Mouse (Mus musculus): ENCODE data around the gene Ifna1. TPM values are rescaled to one million over a fixed set of nuclear protein-coding genes. Genes with fewer than 3 reads are reported as not detected.

Ifna1 gene
- polyA plus RNA-seq, 1 experiment from 2014 or later: not detected

DNA sequence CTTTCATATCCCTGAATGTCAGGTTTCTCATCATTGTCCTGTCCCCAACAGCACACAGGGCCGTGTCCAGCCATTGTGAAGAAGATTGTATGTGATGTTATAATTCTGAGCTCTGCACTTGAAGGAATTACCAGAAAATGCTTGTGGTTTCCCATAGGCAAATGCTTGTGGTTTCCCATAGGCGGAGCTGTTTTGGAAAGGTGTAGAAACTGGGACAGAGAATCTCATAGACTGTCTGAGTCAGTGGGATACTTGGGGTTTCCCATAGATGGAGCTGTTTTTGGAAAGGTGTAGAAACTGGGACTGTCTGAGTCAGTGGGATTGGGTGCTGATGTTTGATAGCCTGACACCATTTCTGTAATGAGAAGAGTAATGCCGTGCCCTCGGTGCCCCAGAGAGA lies 26.6 kb downstream of the Ifna1 start:
- Histone ChIP-seq H3K4me1 (no peaks in the 10 kb centered on the region), H3K4me2 (no peak overlapping the region), H3K4me3 (no peak overlapping the region), H3K27ac (no peak overlapping the region), H3K9ac (no peak overlapping the region), H3K27me3 (no peaks in the 10 kb centered on the region), H3K36me3 (no peaks in the 10 kb centered on the region), H3K9me3 (no peaks in the 10 kb centered on the region)
- WGBS: 78% methylated on average over 4 of the region's 4 CpGs
- no peak for ATAC-seq (ENCODE audit: borderline replicate concordance, extremely low read depth, low FRiP score, low TSS enrichment)

DNA sequence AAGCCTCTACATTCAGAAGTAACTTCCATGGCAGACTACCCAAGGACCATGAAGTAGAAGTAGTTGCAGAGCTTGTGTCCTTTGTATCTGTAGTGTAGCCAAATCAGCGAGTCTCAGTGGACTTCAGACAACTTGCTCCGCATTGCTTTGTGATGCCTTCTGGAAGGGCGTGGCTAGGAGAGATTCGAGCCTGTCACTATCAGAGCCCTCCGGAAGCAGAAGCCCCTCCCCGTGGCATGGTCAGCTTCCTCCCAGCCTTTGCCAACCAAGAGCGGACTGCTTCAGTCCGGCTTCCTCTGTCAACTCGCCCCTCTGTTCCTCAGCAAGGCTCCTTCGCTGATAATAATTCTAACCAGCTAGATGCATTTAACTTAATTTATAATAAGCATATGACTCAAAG lies 28.4 kb downstream of the Ifna1 start:
- H3K4me1 ChIP-seq: no peaks in the 10 kb centered on the region
- no peak for ATAC-seq (ENCODE audit: borderline replicate concordance, extremely low read depth, low FRiP score, low TSS enrichment)
- H3K27ac ChIP-seq: no peak overlapping the region
- 46% methylated on average over 10 of the region's 10 CpGs for WGBS
- H3K36me3 ChIP-seq: no peaks in the 10 kb centered on the region
- no peaks in the 10 kb centered on the region for H3K27me3 ChIP-seq
- H3K4me3 ChIP-seq: no peak overlapping the region
- H3K4me2 ChIP-seq: no peak overlapping the region
- no peaks in the 10 kb centered on the region for H3K9me3 ChIP-seq
- H3K9ac ChIP-seq: no peak overlapping the region

DNA sequence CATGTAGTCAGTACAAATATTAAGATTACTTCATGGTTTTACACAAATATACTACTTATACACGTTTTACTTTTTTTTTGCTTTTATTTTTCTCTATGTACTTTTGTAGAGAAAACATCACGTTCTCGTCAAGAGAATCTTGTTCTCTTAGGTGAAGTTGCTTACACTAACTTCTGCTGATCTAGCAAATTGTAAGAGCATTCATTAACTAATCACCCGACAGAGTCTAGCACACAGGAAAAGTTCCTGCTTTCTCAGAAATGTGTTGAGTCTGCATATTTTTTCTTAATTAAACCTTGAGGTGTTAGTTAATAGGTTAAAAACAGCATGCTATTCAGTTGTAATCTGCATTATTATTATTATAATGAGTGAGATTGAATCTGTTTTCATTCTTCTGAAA lies 28.9 kb downstream of the Ifna1 start:
- Histone ChIP-seq H3K36me3 (no peaks in the 10 kb centered on the region), H3K4me1 (no peaks in the 10 kb centered on the region), H3K27me3 (no peaks in the 10 kb centered on the region), H3K9me3 (no peaks in the 10 kb centered on the region), H3K9ac (no peak overlapping the region), H3K4me3 (no peak overlapping the region), H3K4me2 (no peak overlapping the region), H3K27ac (no peak overlapping the region)
- 62% methylated on average over 4 of the region's 4 CpGs for WGBS
- no peak for ATAC-seq (ENCODE audit: borderline replicate concordance, extremely low read depth, low FRiP score, low TSS enrichment)

DNA sequence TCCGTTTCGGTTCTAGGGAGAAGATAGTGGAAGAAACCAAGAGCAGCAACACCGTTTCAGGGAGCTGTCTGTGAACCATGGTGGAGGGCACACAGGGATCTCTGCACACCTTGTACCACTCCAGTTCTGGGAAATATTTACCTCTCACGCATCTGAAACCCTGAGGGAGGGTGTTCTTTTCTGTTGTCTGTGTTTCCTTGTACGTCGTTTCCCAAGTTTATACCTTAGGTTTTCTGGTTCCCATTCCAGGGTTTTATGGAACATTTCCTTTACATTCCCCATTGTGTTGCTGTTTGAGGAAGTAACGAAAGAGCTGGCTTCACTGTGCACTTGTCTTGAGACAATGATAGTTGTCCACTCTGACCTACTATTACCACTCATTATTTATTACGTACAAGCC lies 30.2 kb downstream of the Ifna1 start, which contains the start of gene Ifne:
Ifne (minus strand) TSS at position 101 of the 400 bp plus-strand sequence.
- H3K9ac ChIP-seq: no peak within 1 kb of the TSS

DNA sequence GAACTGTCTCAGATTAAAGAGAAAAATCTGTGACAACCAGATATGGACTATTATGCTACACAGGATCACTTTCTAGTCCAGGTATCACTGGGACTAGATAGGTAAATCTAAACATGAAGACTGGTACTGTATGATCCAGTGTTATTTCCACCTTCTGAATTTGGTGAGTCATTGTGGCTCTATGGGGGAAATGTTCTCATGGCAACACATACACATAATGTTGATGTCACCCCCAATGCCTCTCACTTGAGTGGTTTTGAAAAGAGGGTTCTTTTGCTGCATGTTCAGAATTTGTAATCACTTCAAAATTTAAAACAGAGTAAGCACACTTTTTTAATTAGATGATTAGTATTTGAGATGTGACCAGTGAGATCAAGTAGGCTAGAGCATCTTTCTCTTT lies 38.3 kb downstream of the Ifna1 start:
- Histone ChIP-seq H3K27me3 (no peaks in the 10 kb centered on the region), H3K4me1 (no peaks in the 10 kb centered on the region), H3K9me3 (no peaks in the 10 kb centered on the region), H3K27ac (no peak overlapping the region), H3K36me3 (no peaks in the 10 kb centered on the region), H3K4me2 (no peak overlapping the region), H3K4me3 (no peak overlapping the region), H3K9ac (no peak overlapping the region)
- no peak for ATAC-seq (ENCODE audit: borderline replicate concordance, extremely low read depth, low FRiP score, low TSS enrichment)

More for the DNA sequence above, 30.2 kb downstream of the Ifna1 start, which contains the start of gene Ifne:
- Histone ChIP-seq H3K27ac (no peak within 1 kb of the TSS), H3K27me3 (no peaks in the 10 kb centered on the region), H3K9me3 (no peaks in the 10 kb centered on the region), H3K4me3 (no peak within 1 kb of the TSS), H3K4me1 (no peaks in the 10 kb centered on the region), H3K36me3 (no peaks in the 10 kb centered on the region), H3K4me2 (no peak within 1 kb of the TSS)
- ATAC-seq (ENCODE audit: borderline replicate concordance, extremely low read depth, low FRiP score, low TSS enrichment): no peak
- WGBS: 83% methylated on average over 8 of the region's 8 CpGs

DNA sequence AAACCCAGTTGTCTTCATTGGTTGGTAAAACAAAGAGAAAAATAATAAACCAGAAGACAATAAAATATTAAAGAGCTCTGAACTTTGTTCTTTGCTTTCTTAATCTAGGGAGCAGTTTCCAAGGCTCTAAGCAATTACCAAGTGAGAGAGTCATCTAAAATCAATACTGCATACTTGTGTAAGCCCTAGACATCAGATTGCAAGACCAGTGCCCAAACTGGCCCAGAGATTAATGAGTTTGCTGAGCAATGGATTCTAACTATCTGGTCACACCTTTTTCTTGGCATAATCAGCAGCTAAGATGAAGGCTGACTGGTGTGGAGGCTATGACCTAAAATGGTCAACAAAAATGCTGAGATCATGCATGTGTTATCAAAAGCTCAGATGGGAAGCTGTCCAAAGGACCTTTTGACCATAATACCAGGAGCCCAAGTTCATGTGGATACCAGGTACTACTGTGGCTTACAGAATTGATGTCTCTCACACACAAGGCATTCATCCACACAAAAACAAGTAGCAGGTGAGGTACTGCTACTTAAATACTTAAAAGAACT lies 43.4 kb downstream of the Ifna1 start:
- Histone ChIP-seq H3K27me3 (no peaks in the 10 kb centered on the region), H3K4me3 (no peak overlapping the region), H3K4me1 (no peaks in the 10 kb centered on the region), H3K36me3 (no peaks in the 10 kb centered on the region), H3K27ac (no peak overlapping the region), H3K9me3 (no peaks in the 10 kb centered on the region), H3K9ac (no peak overlapping the region), H3K4me2 (no peak overlapping the region)
- ATAC-seq (ENCODE audit: borderline replicate concordance, extremely low read depth, low FRiP score, low TSS enrichment): no peak

Other genes starting within 250 kb of the Ifna1 start
- not detected in 2 replicates for gene Ifna12, start 246.7 kb upstream of the Ifna1 start, polyA plus RNA-seq (2015; fragmentation: Nextera tagmentation; extraction: Ambion mirVana)
- gene C87499, start 215.7 kb upstream of the Ifna1 start, polyA plus RNA-seq (2015; fragmentation: Nextera tagmentation; extraction: Ambion mirVana): not detected in 2 replicates
- gene Ifna13, start 205.6 kb upstream of the Ifna1 start, polyA plus RNA-seq (2015; fragmentation: Nextera tagmentation; extraction: Ambion mirVana): not detected in 2 replicates
- not detected in 2 replicates for gene Ifna16, start 173.2 kb upstream of the Ifna1 start, polyA plus RNA-seq (2015; fragmentation: Nextera tagmentation; extraction: Ambion mirVana)
- not detected in 2 replicates for gene Ifna2, start 166.2 kb upstream of the Ifna1 start, polyA plus RNA-seq (2015; fragmentation: Nextera tagmentation; extraction: Ambion mirVana)
- not detected in 2 replicates for gene Ifnab, start 158.7 kb upstream of the Ifna1 start, polyA plus RNA-seq (2015; fragmentation: Nextera tagmentation; extraction: Ambion mirVana)
- gene Gm26566, start 128.3 kb upstream of the Ifna1 start, polyA plus RNA-seq (2015; fragmentation: Nextera tagmentation; extraction: Ambion mirVana): 1.1 and 1.7 TPM in 2 replicates
- 93.3 and 96.3 TPM in 2 replicates for gene Klhl9, start 127.6 kb upstream of the Ifna1 start, polyA plus RNA-seq (2015; fragmentation: Nextera tagmentation; extraction: Ambion mirVana)
- not detected in 2 replicates for gene Gm13271, start 95.2 kb upstream of the Ifna1 start, polyA plus RNA-seq (2015; fragmentation: Nextera tagmentation; extraction: Ambion mirVana)
- 0.21 and 0.68 TPM in 2 replicates for gene Gm13283, start 90.0 kb upstream of the Ifna1 start, polyA plus RNA-seq (2015; fragmentation: Nextera tagmentation; extraction: Ambion mirVana)
- 0.22 and 0.74 TPM in 2 replicates for gene Gm13290, start 76.3 kb upstream of the Ifna1 start, polyA plus RNA-seq (2015; fragmentation: Nextera tagmentation; extraction: Ambion mirVana)
- gene Gm13289, start 73.2 kb upstream of the Ifna1 start, polyA plus RNA-seq (2015; fragmentation: Nextera tagmentation; extraction: Ambion mirVana): not detected in 2 replicates
- 0.39 TPM in 1 of 2 replicates, not detected in the other for gene Gm13272, start 70.2 kb upstream of the Ifna1 start, polyA plus RNA-seq (2015; fragmentation: Nextera tagmentation; extraction: Ambion mirVana)
- gene Ifnz, start 68.0 kb upstream of the Ifna1 start, polyA plus RNA-seq (2015; fragmentation: Nextera tagmentation; extraction: Ambion mirVana): 0.66 TPM in 1 of 2 replicates, not detected in the other
- not detected in 2 replicates for gene Gm13276, start 64.4 kb upstream of the Ifna1 start, polyA plus RNA-seq (2015; fragmentation: Nextera tagmentation; extraction: Ambion mirVana)
- not detected in 2 replicates for gene Gm13277, start 61.5 kb upstream of the Ifna1 start, polyA plus RNA-seq (2015; fragmentation: Nextera tagmentation; extraction: Ambion mirVana)
- gene Gm13278, start 58.5 kb upstream of the Ifna1 start, polyA plus RNA-seq (2015; fragmentation: Nextera tagmentation; extraction: Ambion mirVana): not detected in 2 replicates
- not detected in 2 replicates for gene Gm13275, start 55.6 kb upstream of the Ifna1 start, polyA plus RNA-seq (2015; fragmentation: Nextera tagmentation; extraction: Ambion mirVana)
- gene Gm13279, start 52.7 kb upstream of the Ifna1 start, polyA plus RNA-seq (2015; fragmentation: Nextera tagmentation; extraction: Ambion mirVana): not detected in 2 replicates
- gene Gm13285, start 50.4 kb upstream of the Ifna1 start, polyA plus RNA-seq (2015; fragmentation: Nextera tagmentation; extraction: Ambion mirVana): 1.5 and 1.7 TPM in 2 replicates
- gene Gm13287, start 46.8 kb upstream of the Ifna1 start, polyA plus RNA-seq (2015; fragmentation: Nextera tagmentation; extraction: Ambion mirVana): not detected in 2 replicates
- gene Gm13288, start 44.6 kb upstream of the Ifna1 start, polyA plus RNA-seq (2015; fragmentation: Nextera tagmentation; extraction: Ambion mirVana): 0.11 TPM in 1 of 2 replicates, not detected in the other
- gene Ifna7, start 33.9 kb upstream of the Ifna1 start, polyA plus RNA-seq (2015; fragmentation: Nextera tagmentation; extraction: Ambion mirVana): not detected in 2 replicates
- not detected in 2 replicates for gene Ifna11, start 30.1 kb upstream of the Ifna1 start, polyA plus RNA-seq (2015; fragmentation: Nextera tagmentation; extraction: Ambion mirVana)
- gene Ifna6, start 22.7 kb upstream of the Ifna1 start, polyA plus RNA-seq (2015; fragmentation: Nextera tagmentation; extraction: Ambion mirVana): not detected in 2 replicates
- gene Ifna5, start 14.6 kb upstream of the Ifna1 start, polyA plus RNA-seq (2015; fragmentation: Nextera tagmentation; extraction: Ambion mirVana): not detected in 2 replicates
- not detected in 2 replicates for gene Ifna4, start 8.2 kb upstream of the Ifna1 start, polyA plus RNA-seq (2015; fragmentation: Nextera tagmentation; extraction: Ambion mirVana)
- gene Ifne, start 30.1 kb downstream of the Ifna1 start, polyA plus RNA-seq (2015; fragmentation: Nextera tagmentation; extraction: Ambion mirVana): not detected in 2 replicates